Mouse (Mus musculus) heart, embryonic 11.5 days (tissue): Measurements from ENCODE around the gene Adora1. TPM values are rescaled to one million over a fixed set of nuclear protein-coding genes. Genes with fewer than 3 reads are reported as not detected.

ENCODE experiments used
- ATAC-seq: fragments of 200-750 bp; cut with Nextera tagmentation; replicated peaks from 2 replicates; pipeline ENCODE4 v1.8.0; 2017; ENCODE audit warnings: moderate library complexity; ENCODE audit not compliant: insufficient number of reproducible peaks, low FRiP score, low TSS enrichment
- H3K27ac ChIP-seq: fragments of 300-500 bp; sonication (generic); 2 replicates; pipeline ENCODE4 v1.5.1; 2014; ENCODE audit warnings: mild to moderate bottlenecking, low read depth, low read length
- H3K27me3 ChIP-seq: fragments of 300-500 bp; sonication (generic); 2 replicates; pipeline ENCODE4 v1.6.1; 2014; ENCODE audit warnings: mild to moderate bottlenecking, low read length, mixed read lengths; ENCODE audit not compliant: control insufficient read depth, insufficient read depth
- H3K36me3 ChIP-seq: fragments of 300-500 bp; sonication (generic); 2 replicates; pipeline ENCODE4 v1.6.1; 2014; ENCODE audit warnings: mild to moderate bottlenecking, low read length, moderate library complexity, mixed read lengths; ENCODE audit not compliant: control insufficient read depth, insufficient read depth
- H3K4me1 ChIP-seq: fragments of 300-500 bp; sonication (generic); 2 replicates; pipeline ENCODE4 v1.6.1; 2014; ENCODE audit warnings: low read length; ENCODE audit not compliant: control insufficient read depth, insufficient read depth
- H3K4me2 ChIP-seq: fragments of 300-500 bp; sonication (generic); 2 replicates; pipeline ENCODE4 v1.6.1; 2014; ENCODE audit warnings: mild to moderate bottlenecking, moderate library complexity
- H3K4me3 ChIP-seq: fragments of 300-500 bp; sonication (generic); 2 replicates; pipeline ENCODE4 v1.5.1; 2014; ENCODE audit warnings: low read depth, low read length
- H3K9ac ChIP-seq: fragments of 300-500 bp; sonication (generic); 2 replicates; pipeline ENCODE4 v1.6.1; 2014; ENCODE audit warnings: mild to moderate bottlenecking, low read depth, low read length, moderate library complexity
- H3K9me3 ChIP-seq: fragments of 300-500 bp; sonication (generic); replicated peaks from 2 replicates; pipeline ENCODE4 v1.6.1; 2016; ENCODE audit warnings: low read length; ENCODE audit not compliant: control insufficient read depth
- WGBS: fragments of 180-500 bp; shearing (Covaris S2); extraction: QIAGEN DNeasy Blood & Tissue Kit; methylation state at CpG from one replicate; pipeline ENCODE4 v1.1.7; 2014; ENCODE audit not compliant: insufficient replicate concordance; 5-methylcytosine and 5-hydroxymethylcytosine counted together
- polyA plus RNA-seq: library from polyadenylated mRNA; unstranded; fragments of >200 nt; fragmentation: Nextera tagmentation; extraction: Ambion mirVana; gene quantifications from 2 replicates; pipeline ENCODE4 v1.2.1, GENCODE M21; 2014

Adora1 gene
- polyA plus RNA-seq, 1 experiment from 2014 or later: 4.4 TPM

DNA sequence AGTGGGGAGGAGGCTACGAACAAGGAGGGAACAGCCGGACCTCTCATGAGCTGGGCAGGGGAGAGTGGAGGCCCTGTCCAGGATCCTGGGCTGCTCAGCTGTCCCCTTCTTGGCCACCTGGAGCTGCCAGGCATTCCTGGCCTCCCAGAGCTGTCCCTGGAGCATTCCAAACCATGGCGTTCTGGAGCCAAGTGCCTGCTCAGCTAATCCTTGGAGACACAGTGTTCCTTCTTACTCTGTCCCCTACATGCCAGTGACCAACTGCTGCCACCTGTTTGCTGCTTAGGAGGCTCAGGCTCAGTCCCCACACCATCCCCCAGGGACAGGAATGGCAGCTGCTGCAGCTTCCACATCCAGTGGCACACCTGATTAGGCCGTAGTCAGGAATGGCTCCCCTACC lies 39.3 kb downstream of the Adora1 start:
- Histone ChIP-seq H3K4me3 (no peak overlapping the region), H3K9me3 (no peaks in the 10 kb centered on the region), H3K27ac (peak overlapping the region; percentile 57), H3K27me3 (no peaks in the 10 kb centered on the region; the same call in 1 of the 2 replicates), H3K36me3 (no peaks in the 10 kb centered on the region), H3K4me2 (no peak overlapping the region), H3K9ac (no peak overlapping the region; the same call in 1 of the 2 replicates), H3K4me1 (peaks cover 37% of the 10 kb centered on the region)
- 0 out of 2 replicates have a peak, but pooled peaks have one; percentile 8 for ATAC-seq
- WGBS: 29% methylated on average over 4 of the region's 4 CpGs

DNA sequence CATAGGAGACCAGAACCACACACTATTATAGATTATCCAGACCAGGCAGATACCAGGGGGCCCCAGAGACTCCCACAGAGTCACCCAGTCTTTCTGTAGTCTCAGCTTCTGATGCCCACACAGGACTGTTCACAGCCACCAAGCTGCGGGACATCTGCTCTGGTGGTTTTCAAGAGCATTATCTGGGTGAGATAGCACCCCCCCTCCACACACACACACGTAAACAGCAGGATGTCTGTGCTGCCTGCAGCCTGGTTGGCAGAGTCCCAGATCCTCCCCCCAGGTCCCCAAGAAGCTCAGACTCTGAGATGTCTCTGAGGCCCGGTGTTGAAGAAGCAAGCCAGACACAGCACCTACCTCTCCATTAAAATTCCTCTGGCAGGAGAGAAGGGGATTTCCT lies 39.7 kb downstream of the Adora1 start:
- Histone ChIP-seq H3K9ac (no peak overlapping the region), H3K36me3 (no peaks in the 10 kb centered on the region), H3K9me3 (no peaks in the 10 kb centered on the region), H3K4me3 (no peak overlapping the region), H3K27ac (peak overlapping the region; percentile 57), H3K4me1 (peaks cover 37% of the 10 kb centered on the region), H3K27me3 (no peaks in the 10 kb centered on the region; the same call in 1 of the 2 replicates), H3K4me2 (no peak overlapping the region)
- WGBS: 12% methylated on average over 3 of the region's 3 CpGs
- ATAC-seq: 0 out of 2 replicates have a peak, but pooled peaks have one; percentile 1

DNA sequence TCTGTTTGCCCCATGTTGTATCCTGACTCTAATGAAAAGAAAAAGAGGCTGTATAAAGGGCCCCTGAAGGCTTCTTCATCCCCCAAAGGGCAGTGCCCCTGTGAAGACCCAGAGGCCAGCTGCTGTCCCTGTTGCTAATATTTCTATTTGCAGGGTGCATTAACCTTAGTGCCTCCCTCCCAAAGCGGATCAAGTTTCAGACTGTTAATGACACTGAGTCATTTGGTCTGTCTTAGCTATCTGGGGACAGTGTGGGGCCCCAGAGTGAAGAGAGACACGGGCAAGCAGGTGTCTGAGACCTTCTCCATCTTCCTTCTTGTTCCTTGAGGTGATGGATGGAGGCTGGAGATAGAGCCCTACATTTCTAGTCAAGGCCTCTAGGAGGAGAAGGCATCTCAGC lies 40.1 kb downstream of the Adora1 start:
- Histone ChIP-seq H3K27me3 (no peaks in the 10 kb centered on the region; the same call in 1 of the 2 replicates), H3K4me2 (no peak overlapping the region), H3K27ac (peak overlapping the region; percentile 37; the same call in 1 of the 2 replicates), H3K4me3 (no peak overlapping the region), H3K4me1 (peaks cover 37% of the 10 kb centered on the region), H3K9ac (no peak overlapping the region), H3K36me3 (no peaks in the 10 kb centered on the region), H3K9me3 (no peaks in the 10 kb centered on the region)
- ATAC-seq: no peak
- 16% methylated on average over 2 of the region's 2 CpGs for WGBS

DNA sequence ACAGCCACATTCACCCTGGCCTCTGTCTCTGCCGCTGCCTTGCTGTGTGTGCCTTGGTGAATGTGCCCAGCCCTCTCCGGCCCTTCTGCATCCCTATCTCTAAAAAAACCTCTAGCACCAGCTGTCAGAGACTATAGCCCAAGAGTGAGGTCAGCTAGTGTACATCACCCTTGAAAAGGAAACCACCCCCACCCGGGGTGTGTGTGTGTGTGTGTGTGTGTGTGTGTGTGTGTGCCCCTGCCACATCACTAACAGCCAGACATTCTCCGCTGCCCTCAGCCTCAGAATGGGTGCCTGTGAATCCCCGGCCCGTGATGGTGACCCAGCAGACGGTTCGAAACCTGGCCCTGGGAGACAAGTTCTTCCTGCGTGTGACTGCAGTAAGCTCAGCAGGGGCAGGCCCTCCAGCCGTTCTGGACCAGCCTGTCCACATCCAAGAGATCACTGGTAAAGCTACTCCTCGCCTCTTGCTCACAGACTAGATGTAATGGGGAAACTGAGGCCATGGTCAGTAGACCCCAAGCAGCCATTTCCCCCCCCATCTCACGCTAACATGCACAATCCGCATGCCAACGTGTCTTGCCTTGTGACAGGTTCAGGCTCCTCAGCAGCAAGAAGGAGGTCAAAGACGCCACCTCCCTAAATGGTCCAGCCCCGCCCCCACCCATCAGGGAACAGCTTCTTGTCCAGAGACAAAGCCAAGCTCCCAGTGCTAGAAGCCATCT lies 40.8 kb downstream of the Adora1 start:
- peaks cover 37% of the 10 kb centered on the region for H3K4me1 ChIP-seq
- 61% methylated on average over 16 of the region's 16 CpGs for WGBS
- no peak overlapping the region for H3K4me3 ChIP-seq
- ATAC-seq: no peak
- no peak overlapping the region for H3K9ac ChIP-seq
- H3K27me3 ChIP-seq: no peaks in the 10 kb centered on the region; the same call in 1 of the 2 replicates
- no peaks in the 10 kb centered on the region for H3K36me3 ChIP-seq
- H3K4me2 ChIP-seq: no peak overlapping the region
- no peaks in the 10 kb centered on the region for H3K9me3 ChIP-seq
- 0 out of 2 replicates have a peak overlapping the region, but pooled peaks have one; percentile 37 for H3K27ac ChIP-seq

DNA sequence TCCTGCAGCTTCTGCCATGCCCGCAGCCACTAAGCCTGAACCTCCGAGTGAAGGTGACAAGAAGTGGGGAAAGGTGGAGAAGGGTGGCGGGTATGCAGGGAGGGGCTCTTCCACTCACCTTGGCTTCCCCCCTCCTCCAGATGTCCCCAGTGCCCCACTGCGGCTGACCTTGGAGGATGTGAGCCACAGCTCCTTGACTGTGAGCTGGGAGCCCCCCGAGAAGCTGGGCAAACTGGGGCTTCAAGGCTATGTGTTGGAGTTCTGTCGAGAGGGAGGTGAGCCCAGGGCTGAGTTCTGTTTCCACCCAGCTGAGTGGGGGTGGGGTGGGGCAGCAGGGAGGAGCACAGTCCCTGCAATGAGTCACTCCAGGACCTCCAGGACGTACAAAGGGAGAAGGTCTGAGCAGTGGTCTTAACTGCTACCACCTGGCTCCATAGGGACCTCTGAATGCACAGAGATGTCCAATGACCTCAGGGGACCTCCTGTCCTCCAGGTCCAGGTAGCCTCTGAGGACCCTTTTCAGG lies 41.5 kb downstream of the Adora1 start:
- Histone ChIP-seq H3K4me1 (peaks cover 41% of the 10 kb centered on the region), H3K27me3 (no peaks in the 10 kb centered on the region; the same call in 1 of the 2 replicates), H3K9ac (peak overlapping the region; percentile 12; the same call in 1 of the 2 replicates), H3K36me3 (no peaks in the 10 kb centered on the region), H3K4me2 (no peak overlapping the region; the same call in 1 of the 2 replicates), H3K9me3 (no peaks in the 10 kb centered on the region), H3K27ac (no peak overlapping the region), H3K4me3 (no peak overlapping the region)
- no peak for ATAC-seq
- WGBS: 47% methylated on average over 7 of the region's 7 CpGs

DNA sequence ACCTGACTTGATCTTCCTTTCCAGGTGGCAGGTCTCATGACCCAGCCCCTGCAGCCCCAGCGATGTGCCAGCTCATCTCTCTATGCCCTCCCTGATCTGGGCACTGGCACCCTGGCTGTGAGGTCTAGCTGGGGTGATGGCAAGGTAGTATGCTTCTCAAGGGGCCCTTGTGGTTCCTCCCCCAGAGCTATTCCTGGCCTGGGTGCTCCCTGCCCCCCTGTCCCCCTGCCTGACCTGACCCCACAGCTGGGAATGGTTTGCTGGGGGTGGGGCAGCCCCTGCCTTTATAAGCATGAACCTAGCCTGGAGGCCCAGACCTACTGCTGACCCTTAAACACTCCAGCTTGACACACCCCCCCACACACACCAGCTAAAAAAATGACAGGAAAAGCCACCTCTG lies 42.1 kb downstream of the Adora1 start, which contains the start of gene Mybph:
Mybph (plus strand) TSS at position 323 of the 400 bp plus-strand sequence.
- no peak for ATAC-seq
- no peaks in the 10 kb centered on the region; the same call in 1 of the 2 replicates for H3K27me3 ChIP-seq
- H3K27ac ChIP-seq: no peak within 1 kb of the TSS
- no peaks in the 10 kb centered on the region for H3K9me3 ChIP-seq
- peak within 1 kb of the TSS; percentile 12; the same call in 1 of the 2 replicates for H3K9ac ChIP-seq
- no peaks in the 10 kb centered on the region for H3K36me3 ChIP-seq
- H3K4me3 ChIP-seq: no peak within 1 kb of the TSS
- H3K4me1 ChIP-seq: peaks cover 41% of the 10 kb centered on the region
- H3K4me2 ChIP-seq: no peak within 1 kb of the TSS; the same call in 1 of the 2 replicates
- 63% methylated on average over 1 of the region's 1 CpGs for WGBS

DNA sequence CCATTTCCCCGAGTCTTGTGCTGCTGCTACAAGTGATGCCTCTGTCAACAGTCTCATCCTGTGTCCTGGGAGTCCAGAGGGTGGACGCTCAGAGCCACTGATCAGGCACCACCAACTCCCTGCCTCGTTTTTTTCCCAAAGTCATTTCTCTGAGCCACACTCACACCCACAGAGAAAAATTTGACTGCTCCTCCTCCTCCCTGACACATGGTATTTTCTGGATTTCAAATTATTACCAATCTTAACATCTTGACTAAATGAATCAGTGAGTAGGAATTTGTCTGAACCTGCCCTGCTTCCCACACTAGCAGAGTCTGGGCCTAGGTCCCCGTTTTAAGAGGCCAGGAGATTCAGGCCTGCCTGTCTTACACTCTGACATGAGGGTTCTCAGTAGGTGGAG lies 43.2 kb downstream of the Adora1 start:
- ATAC-seq: no peak
- WGBS: 35% methylated on average over 4 of the region's 4 CpGs
- no peak overlapping the region for H3K27ac ChIP-seq
- H3K4me3 ChIP-seq: no peak overlapping the region
- H3K27me3 ChIP-seq: no peaks in the 10 kb centered on the region; the same call in 1 of the 2 replicates
- peaks cover 41% of the 10 kb centered on the region for H3K4me1 ChIP-seq
- no peaks in the 10 kb centered on the region for H3K9me3 ChIP-seq
- no peak overlapping the region for H3K9ac ChIP-seq
- no peaks in the 10 kb centered on the region for H3K36me3 ChIP-seq
- no peak overlapping the region for H3K4me2 ChIP-seq

DNA sequence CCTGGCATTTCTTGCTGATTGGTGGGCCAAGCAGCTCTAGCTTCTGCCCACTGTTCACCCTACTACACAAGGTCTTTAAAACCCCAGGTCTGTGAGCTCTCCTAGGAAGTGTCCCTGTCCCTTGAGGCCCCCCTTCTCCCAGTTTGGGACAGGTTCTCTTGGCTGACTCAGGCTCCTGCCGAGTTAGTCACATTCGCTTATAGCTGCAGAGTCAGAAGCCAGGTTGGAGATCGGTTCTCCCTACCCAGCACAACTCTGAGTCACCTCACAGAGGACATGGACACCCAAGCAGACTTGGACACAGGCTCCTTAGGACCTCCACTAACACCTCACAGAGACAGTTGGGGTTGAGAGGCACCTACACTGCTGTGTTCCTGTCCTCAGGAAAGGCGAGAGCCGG lies 44.0 kb downstream of the Adora1 start:
- Histone ChIP-seq H3K9me3 (no peaks in the 10 kb centered on the region), H3K4me2 (no peak overlapping the region), H3K4me3 (no peak overlapping the region), H3K27ac (no peak overlapping the region), H3K4me1 (peaks cover 39% of the 10 kb centered on the region), H3K27me3 (no peaks in the 10 kb centered on the region; the same call in 1 of the 2 replicates), H3K9ac (no peak overlapping the region), H3K36me3 (no peaks in the 10 kb centered on the region)
- WGBS: 78% methylated on average over 5 of the region's 5 CpGs
- no peak for ATAC-seq
